Mouse (Mus musculus) stomach, postnatal 0 days (tissue): Measurements from ENCODE around the gene Nid2. TPM values are rescaled to one million over a fixed set of nuclear protein-coding genes. Genes with fewer than 3 reads are reported as not detected.

Experiments used
- ATAC-seq: fragments of 200-750 bp; cut with Nextera tagmentation; 2 replicates; pipeline ENCODE4 v1.8.0; 2017; ENCODE audit not compliant: low FRiP score, low TSS enrichment
- DNase-seq: peaks from one replicate; pipeline ENCODE4 v3.0.0-alpha.2; 2016; ENCODE audit warnings: low spot score
- H3K27ac ChIP-seq: fragments of 300-500 bp; sonication (generic); replicated peaks from 2 replicates; pipeline ENCODE4 v1.5.1; 2014; ENCODE audit warnings: mild to moderate bottlenecking, control low read depth
- H3K27me3 ChIP-seq: fragments of 300-500 bp; sonication (generic); 2 replicates; pipeline ENCODE4 v1.6.1; 2014; ENCODE audit warnings: low read length; ENCODE audit not compliant: control insufficient read depth, insufficient read depth
- H3K36me3 ChIP-seq: fragments of 300-500 bp; sonication (generic); 2 replicates; pipeline ENCODE4 v1.6.1; 2014; ENCODE audit warnings: low read length, mixed read lengths; ENCODE audit not compliant: control insufficient read depth, insufficient read depth
- H3K4me1 ChIP-seq: fragments of 300-500 bp; sonication (generic); replicated peaks from 2 replicates; pipeline ENCODE4 v1.6.1; 2014; ENCODE audit warnings: antibody characterized with exemption; ENCODE audit not compliant: control insufficient read depth, insufficient read depth
- H3K4me2 ChIP-seq: fragments of 300-500 bp; sonication (generic); replicated peaks from 2 replicates; pipeline ENCODE4 v1.6.1; 2014; ENCODE audit warnings: low read depth, mild to moderate bottlenecking, control low read depth, moderate library complexity
- H3K4me3 ChIP-seq: fragments of 300-500 bp; sonication (generic); 2 replicates; pipeline ENCODE4 v1.5.1; 2014; ENCODE audit warnings: low read depth, low read length, control low read depth
- H3K9ac ChIP-seq: fragments of 300-500 bp; sonication (generic); 2 replicates; pipeline ENCODE4 v1.6.1; 2014; ENCODE audit warnings: mild to moderate bottlenecking, low read length, control low read depth, mixed read lengths
- H3K9me3 ChIP-seq: fragments of 300-500 bp; sonication (generic); 2 replicates; pipeline ENCODE4 v1.6.1; 2016; ENCODE audit warnings: low read length; ENCODE audit not compliant: control insufficient read depth
- CTCF ChIP-seq: IDR thresholded peaks from 2 replicates; pipeline ENCODE4 v1.5.1; 2016; ENCODE audit warnings: antibody characterized with exemption, low read depth, mild to moderate bottlenecking, moderate library complexity
- EP300 ChIP-seq: optimal IDR thresholded peaks from 2 replicates; pipeline ENCODE3; 2016; ENCODE audit warnings: antibody characterized with exemption
- WGBS: fragments of 180-500 bp; shearing (Covaris S2); extraction: QIAGEN DNeasy Blood & Tissue Kit; methylation state at CpG from one replicate; pipeline ENCODE4 v1.1.7; 2014; 5-methylcytosine and 5-hydroxymethylcytosine counted together
- polyA plus RNA-seq: library from polyadenylated mRNA; unstranded; fragments of >200 nt; fragmentation: Nextera tagmentation; extraction: Ambion mirVana; gene quantifications from 2 replicates; pipeline ENCODE4 v1.2.1, GENCODE M21; 2015

The Nid2 gene
- polyA plus RNA-seq = 13.5 and 16.4 TPM in 2 replicates

DNA sequence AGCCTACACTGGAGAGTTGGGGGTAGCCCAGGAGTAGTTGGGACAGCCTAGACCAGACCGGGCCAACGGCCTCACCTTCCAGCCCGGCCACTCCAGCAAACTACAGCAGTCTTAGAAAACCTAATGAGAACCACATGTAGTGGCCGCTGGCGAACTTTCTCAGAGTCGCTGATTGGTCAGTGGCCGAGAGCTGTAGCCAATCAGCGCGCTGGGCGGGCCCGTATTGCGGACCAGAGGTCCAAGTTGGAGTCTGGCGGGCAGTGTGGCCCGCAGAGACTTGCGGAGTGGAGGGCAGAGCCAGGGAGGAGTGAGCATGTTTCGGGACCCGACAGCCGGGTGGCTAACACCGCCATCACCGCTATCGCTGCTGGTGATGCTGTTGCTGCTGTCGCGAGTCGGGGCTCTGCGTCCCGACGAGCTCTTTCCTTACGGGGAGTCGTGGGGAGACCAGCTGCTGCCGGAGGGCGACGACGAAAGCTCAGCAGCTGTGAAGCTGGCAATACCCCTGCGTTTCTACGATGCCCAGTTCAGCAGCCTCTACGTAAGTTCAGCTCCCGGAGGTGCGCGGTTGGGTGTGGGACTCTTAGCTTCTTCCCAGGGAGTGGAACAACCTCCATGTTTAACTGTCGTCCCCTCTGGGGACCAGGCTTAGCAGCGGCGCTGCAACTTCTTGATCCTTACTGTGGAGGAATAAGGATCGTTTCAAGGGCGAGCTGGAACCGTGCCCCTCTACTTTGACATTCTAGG, at the start of gene Nid2:
TSS of gene Nid2 (plus strand) at position 241 of the 747 bp plus-strand sequence.
- DNase-seq = peak; percentile 92
- H3K9me3 ChIP-seq = no peaks in the 10 kb centered on the region
- peak within 1 kb of the TSS; percentile 60 for H3K9ac ChIP-seq
- WGBS = under 1% methylated on average over 45 of the region's 45 CpGs
- peak within 1 kb of the TSS; percentile 88 for H3K4me2 ChIP-seq
- peak; percentile 97 for ATAC-seq
- no peaks in the 10 kb centered on the region for H3K36me3 ChIP-seq
- 0 out of 2 replicates have a peak, but pooled peaks cover 2% of the 10 kb centered on the region for H3K4me1 ChIP-seq
- H3K27me3 ChIP-seq = no peaks in the 10 kb centered on the region
- TF ChIP-seq EP300 (no peak), CTCF (no peak)
- peak within 1 kb of the TSS; percentile 61 for H3K27ac ChIP-seq
- peak within 1 kb of the TSS; percentile 55 for H3K4me3 ChIP-seq

- Histone ChIP-seq H3K4me3 (no peak overlapping the region), H3K4me1 (no peaks in the 10 kb centered on the region), H3K9me3 (no peaks in the 10 kb centered on the region), H3K27me3 (no peaks in the 10 kb centered on the region), H3K36me3 (no peaks in the 10 kb centered on the region), H3K27ac (no peak overlapping the region), H3K9ac (no peak overlapping the region), H3K4me2 (no peak overlapping the region)
- ATAC-seq (no peak), DNase-seq (no peak)
- no peak for TF ChIP-seq CTCF
- TF ChIP-seq EP300 = no peak
Observed at GRCm38 (mm10) chr14:19701546-19701945, 49.5 kb upstream of the Nid2 start.

GRCm38 (mm10) chr14:19705649-19706048, 45.4 kb upstream of the Nid2 start:
- DNase-seq (peak; percentile 70), ATAC-seq (peak; percentile 70; the same call in 1 of the 2 replicates)
- Histone ChIP-seq H3K36me3 (no peaks in the 10 kb centered on the region), H3K27ac (no peak overlapping the region), H3K4me3 (no peak overlapping the region), H3K27me3 (no peaks in the 10 kb centered on the region), H3K4me1 (peaks cover 4% of the 10 kb centered on the region), H3K9ac (no peak overlapping the region), H3K4me2 (no peak overlapping the region), H3K9me3 (no peaks in the 10 kb centered on the region)
- 2% methylated on average over 16 of the region's 16 CpGs for WGBS
- TF ChIP-seq EP300 (no peak), CTCF (peak; percentile 88)

- Histone ChIP-seq H3K27me3 (no peaks in the 10 kb centered on the region), H3K4me2 (no peak overlapping the region), H3K27ac (no peak overlapping the region), H3K4me1 (peaks cover 4% of the 10 kb centered on the region), H3K9me3 (no peaks in the 10 kb centered on the region), H3K36me3 (no peaks in the 10 kb centered on the region), H3K4me3 (no peak overlapping the region), H3K9ac (no peak overlapping the region)
- 2% methylated on average over 5 of the region's 5 CpGs for WGBS
- DNase-seq = peak; percentile 60
- ATAC-seq = peak; percentile 65; the same call in 1 of the 2 replicates
- TF ChIP-seq CTCF (peak; percentile 98), EP300 (no peak)
Observed at GRCm38 (mm10) chr14:19706454-19706853, 44.6 kb upstream of the Nid2 start.

DNA sequence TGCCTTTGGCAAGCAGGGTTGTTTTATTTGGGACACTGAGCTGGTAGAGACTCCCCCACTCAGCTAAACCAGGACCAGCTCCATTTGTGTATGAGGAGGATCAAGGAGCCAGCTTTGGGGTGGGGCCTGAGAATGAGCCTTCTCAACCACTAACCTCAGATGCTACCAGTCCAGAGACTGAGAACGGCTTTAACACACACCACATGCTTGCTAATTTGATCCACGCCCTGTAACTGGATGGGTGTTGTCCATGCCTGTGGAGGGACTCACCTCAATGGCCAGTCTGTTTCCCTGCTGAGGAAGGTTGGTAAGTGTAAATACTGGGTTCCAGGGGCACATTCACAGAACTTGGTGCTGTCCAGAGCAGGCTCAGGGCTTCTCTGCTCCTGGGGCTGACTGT, 44.1 kb upstream of the Nid2 start:
- no peaks in the 10 kb centered on the region for H3K27me3 ChIP-seq
- H3K4me3 ChIP-seq = no peak overlapping the region
- ATAC-seq (peak; percentile 68; the same call in 1 of the 2 replicates), DNase-seq (peak; percentile 18)
- no peak overlapping the region for H3K9ac ChIP-seq
- H3K36me3 ChIP-seq = no peaks in the 10 kb centered on the region
- H3K9me3 ChIP-seq = no peaks in the 10 kb centered on the region
- H3K4me1 ChIP-seq = peaks cover 4% of the 10 kb centered on the region
- no peak overlapping the region for H3K4me2 ChIP-seq
- TF ChIP-seq EP300 = no peak
- TF ChIP-seq CTCF = no peak
- 34% methylated on average over 2 of the region's 2 CpGs for WGBS
- no peak overlapping the region for H3K27ac ChIP-seq
